Mouse (Mus musculus) olfactory bulb, adult 2 months (tissue): Measurements from ENCODE around the gene Gnb2.

Experiments used
- CTCF ChIP-seq: fragments of 200-500 bp; IDR thresholded peaks from 2 replicates; pipeline ENCODE4 v1.5.1; 2012; ENCODE audit warnings: low read depth, mild to moderate bottlenecking, low read length, moderate library complexity; ENCODE audit not compliant: insufficient read depth
- POLR2A ChIP-seq: fragments of 200-500 bp; IDR thresholded peaks from 2 replicates; pipeline ENCODE4 v1.6.1; 2012; ENCODE audit warnings: mild to moderate bottlenecking, low read depth, low read length, moderate library complexity; ENCODE audit not compliant: insufficient read depth

DNA sequence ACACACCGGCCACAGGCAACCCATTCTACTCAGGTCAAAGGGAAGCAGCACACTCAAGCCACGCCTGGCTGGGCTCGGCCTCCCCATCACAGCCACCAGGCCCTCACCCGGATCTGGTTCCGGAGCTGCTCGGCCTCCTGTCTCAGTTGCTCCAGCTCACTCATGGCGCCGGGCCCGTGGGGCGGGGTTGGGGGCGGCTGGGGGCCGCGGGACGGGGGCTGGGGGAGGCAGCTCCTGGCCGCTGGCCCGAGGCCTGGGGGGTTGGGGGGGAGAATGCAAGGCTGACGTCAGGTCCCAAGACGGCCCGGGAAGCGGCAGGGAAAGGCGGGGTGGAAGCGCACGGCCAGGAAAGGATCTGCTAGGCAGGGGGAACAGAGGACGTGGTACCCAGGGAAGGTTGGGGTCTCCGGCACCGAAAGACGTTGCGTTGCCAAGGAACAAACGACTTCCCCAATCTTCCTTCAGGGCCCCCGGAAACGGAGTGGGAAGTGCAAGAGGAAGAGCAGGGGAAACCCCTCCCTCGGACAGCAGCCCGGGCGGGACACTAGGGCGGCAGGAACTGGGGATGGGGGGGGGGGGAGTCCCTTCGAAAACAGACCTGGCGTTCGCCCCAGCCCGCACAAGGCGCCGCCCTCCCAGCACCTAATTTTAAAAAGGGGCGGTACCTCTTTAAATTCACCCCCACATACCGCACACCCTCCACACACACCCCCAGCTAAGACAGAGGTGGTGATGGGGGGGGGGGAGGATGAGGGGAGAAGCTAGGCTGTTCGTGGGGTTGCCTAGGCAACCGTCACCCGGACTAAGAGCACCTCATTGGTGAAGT, 2.5 kb downstream of the Gnb2 start:
- TF ChIP-seq POLR2A = no peak
- no peak for TF ChIP-seq CTCF
